Mouse (Mus musculus): Measurements from ENCODE around the gene Gm20388. TPM values are rescaled to one million over a fixed set of nuclear protein-coding genes. Genes with fewer than 3 reads are reported as not detected.

Gm20388 gene
- polyA plus RNA-seq, 1 experiment from 2014 or later: 1.4 TPM

GRCm38 (mm10) chr8:122658807-122659160 is 2748.1 kb downstream of the Gm20388 start:
- WGBS (ENCODE audit: insufficient replicate concordance): 82% methylated on average over 9 of the region's 9 CpGs
- Histone ChIP-seq H3K36me3 (ENCODE audit: control insufficient read depth, insufficient read depth) (no peaks in the 10 kb centered on the region), H3K4me2 (ENCODE audit: low read depth, low read length) (no peak overlapping the region), H3K27me3 (ENCODE audit: control insufficient read depth, insufficient read depth, low read depth, low read length) (no peaks in the 10 kb centered on the region), H3K9ac (ENCODE audit: low read depth, low read length) (no peak overlapping the region), H3K9me3 (replicated peaks; ENCODE audit: control insufficient read depth, low read length) (no peaks in the 10 kb centered on the region), H3K4me3 (ENCODE audit: low read depth, low read length) (no peak overlapping the region), H3K4me1 (ENCODE audit: control insufficient read depth, low read depth, low read length) (peaks cover 3% of the 10 kb centered on the region; the same call in 1 of the 2 replicates), H3K27ac (ENCODE audit: low read length) (no peak overlapping the region)
- ATAC-seq (ENCODE audit: low read depth): no peak

- Histone ChIP-seq H3K9me3 (replicated peaks; ENCODE audit: control insufficient read depth, low read length) (no peaks in the 10 kb centered on the region), H3K4me1 (ENCODE audit: control insufficient read depth, low read depth, low read length) (peaks cover 4% of the 10 kb centered on the region), H3K4me3 (ENCODE audit: low read depth, low read length) (no peak overlapping the region), H3K4me2 (ENCODE audit: low read depth, low read length) (no peak overlapping the region), H3K9ac (ENCODE audit: low read depth, low read length) (no peak overlapping the region), H3K27me3 (ENCODE audit: control insufficient read depth, insufficient read depth, low read depth, low read length) (no peaks in the 10 kb centered on the region), H3K36me3 (ENCODE audit: control insufficient read depth, insufficient read depth) (no peaks in the 10 kb centered on the region), H3K27ac (ENCODE audit: low read length) (no peak overlapping the region)
- whole genome bisulfite sequencing (ENCODE audit: insufficient replicate concordance): 40% methylated on average over 2 of the region's 2 CpGs
- no peak for ATAC-seq (ENCODE audit: low read depth)
These were observed 2749.4 kb downstream of the Gm20388 start for GRCm38 (mm10) chr8:122660022-122660421.

GRCm38 (mm10) chr8:122661138-122661537 is 2750.5 kb downstream of the Gm20388 start:
- 72% methylated on average over 7 of the region's 7 CpGs for WGBS (ENCODE audit: insufficient replicate concordance)
- H3K4me2 ChIP-seq (ENCODE audit: low read depth, low read length): no peak overlapping the region
- H3K27me3 ChIP-seq (ENCODE audit: control insufficient read depth, insufficient read depth, low read depth, low read length): no peaks in the 10 kb centered on the region
- no peak for ATAC-seq (ENCODE audit: low read depth)
- H3K4me1 ChIP-seq (ENCODE audit: control insufficient read depth, low read depth, low read length): peaks cover 15% of the 10 kb centered on the region
- H3K4me3 ChIP-seq (ENCODE audit: low read depth, low read length): no peak overlapping the region
- no peaks in the 10 kb centered on the region for H3K36me3 ChIP-seq (ENCODE audit: control insufficient read depth, insufficient read depth)
- no peak overlapping the region for H3K9ac ChIP-seq (ENCODE audit: low read depth, low read length)
- no peaks in the 10 kb centered on the region for H3K9me3 ChIP-seq (replicated peaks; ENCODE audit: control insufficient read depth, low read length)
- H3K27ac ChIP-seq (ENCODE audit: low read length): no peak overlapping the region

GRCm38 (mm10) chr8:122661894-122662293 is 2751.3 kb downstream of the Gm20388 start:
- Histone ChIP-seq H3K9me3 (replicated peaks; ENCODE audit: control insufficient read depth, low read length) (no peaks in the 10 kb centered on the region), H3K4me3 (ENCODE audit: low read depth, low read length) (no peak overlapping the region), H3K36me3 (ENCODE audit: control insufficient read depth, insufficient read depth) (no peaks in the 10 kb centered on the region), H3K9ac (ENCODE audit: low read depth, low read length) (no peak overlapping the region), H3K27ac (ENCODE audit: low read length) (no peak overlapping the region), H3K4me2 (ENCODE audit: low read depth, low read length) (no peak overlapping the region), H3K4me1 (ENCODE audit: control insufficient read depth, low read depth, low read length) (peaks cover 23% of the 10 kb centered on the region), H3K27me3 (ENCODE audit: control insufficient read depth, insufficient read depth, low read depth, low read length) (no peaks in the 10 kb centered on the region)
- WGBS (ENCODE audit: insufficient replicate concordance): 84% methylated on average over 2 of the region's 2 CpGs
- ATAC-seq (ENCODE audit: low read depth): no peak

GRCm38 (mm10) chr8:122663106-122663505 is 2752.5 kb downstream of the Gm20388 start:
- no peaks in the 10 kb centered on the region; the same call in 1 of the 2 replicates for H3K27me3 ChIP-seq (ENCODE audit: control insufficient read depth, insufficient read depth, low read depth, low read length)
- no peak for ATAC-seq (ENCODE audit: low read depth)
- H3K9me3 ChIP-seq (replicated peaks; ENCODE audit: control insufficient read depth, low read length): no peaks in the 10 kb centered on the region
- H3K4me3 ChIP-seq (ENCODE audit: low read depth, low read length): no peak overlapping the region
- H3K4me1 ChIP-seq (ENCODE audit: control insufficient read depth, low read depth, low read length): peaks cover 33% of the 10 kb centered on the region
- H3K27ac ChIP-seq (ENCODE audit: low read length): no peak overlapping the region
- WGBS (ENCODE audit: insufficient replicate concordance): 65% methylated on average over 3 of the region's 3 CpGs
- H3K4me2 ChIP-seq (ENCODE audit: low read depth, low read length): no peak overlapping the region
- no peak overlapping the region for H3K9ac ChIP-seq (ENCODE audit: low read depth, low read length)
- H3K36me3 ChIP-seq (ENCODE audit: control insufficient read depth, insufficient read depth): no peaks in the 10 kb centered on the region

GRCm38 (mm10) chr8:122663670-122664069 is 2753.0 kb downstream of the Gm20388 start:
- H3K4me1 ChIP-seq (ENCODE audit: control insufficient read depth, low read depth, low read length): peaks cover 33% of the 10 kb centered on the region
- no peaks in the 10 kb centered on the region for H3K9me3 ChIP-seq (replicated peaks; ENCODE audit: control insufficient read depth, low read length)
- WGBS (ENCODE audit: insufficient replicate concordance): 83% methylated on average over 5 of the region's 5 CpGs
- H3K27me3 ChIP-seq (ENCODE audit: control insufficient read depth, insufficient read depth, low read depth, low read length): no peaks in the 10 kb centered on the region; the same call in 1 of the 2 replicates
- no peak overlapping the region for H3K4me2 ChIP-seq (ENCODE audit: low read depth, low read length)
- no peak overlapping the region for H3K9ac ChIP-seq (ENCODE audit: low read depth, low read length)
- no peak overlapping the region for H3K4me3 ChIP-seq (ENCODE audit: low read depth, low read length)
- no peaks in the 10 kb centered on the region for H3K36me3 ChIP-seq (ENCODE audit: control insufficient read depth, insufficient read depth)
- H3K27ac ChIP-seq (ENCODE audit: low read length): no peak overlapping the region
- no peak for ATAC-seq (ENCODE audit: low read depth)

GRCm38 (mm10) chr8:122665221-122665620 is 2754.6 kb downstream of the Gm20388 start:
- Histone ChIP-seq H3K4me2 (ENCODE audit: low read depth, low read length) (no peak overlapping the region), H3K27ac (ENCODE audit: low read length) (peak overlapping the region; percentile 30), H3K9ac (ENCODE audit: low read depth, low read length) (no peak overlapping the region), H3K9me3 (replicated peaks; ENCODE audit: control insufficient read depth, low read length) (no peaks in the 10 kb centered on the region), H3K4me1 (ENCODE audit: control insufficient read depth, low read depth, low read length) (peaks cover 33% of the 10 kb centered on the region), H3K27me3 (ENCODE audit: control insufficient read depth, insufficient read depth, low read depth, low read length) (peaks cover 4% of the 10 kb centered on the region), H3K36me3 (ENCODE audit: control insufficient read depth, insufficient read depth) (no peaks in the 10 kb centered on the region), H3K4me3 (ENCODE audit: low read depth, low read length) (no peak overlapping the region)
- no peak for ATAC-seq (ENCODE audit: low read depth)
- 48% methylated on average over 8 of the region's 8 CpGs for WGBS (ENCODE audit: insufficient replicate concordance)

GRCm38 (mm10) chr8:122665667-122666316 is 2755.2 kb downstream of the Gm20388 start:
- Histone ChIP-seq H3K9me3 (replicated peaks; ENCODE audit: control insufficient read depth, low read length) (no peaks in the 10 kb centered on the region), H3K4me1 (ENCODE audit: control insufficient read depth, low read depth, low read length) (peaks cover 33% of the 10 kb centered on the region), H3K27me3 (ENCODE audit: control insufficient read depth, insufficient read depth, low read depth, low read length) (peaks cover 4% of the 10 kb centered on the region), H3K4me3 (ENCODE audit: low read depth, low read length) (no peak overlapping the region), H3K36me3 (ENCODE audit: control insufficient read depth, insufficient read depth) (no peaks in the 10 kb centered on the region), H3K9ac (ENCODE audit: low read depth, low read length) (no peak overlapping the region; the same call in 1 of the 2 replicates), H3K4me2 (ENCODE audit: low read depth, low read length) (peak overlapping the region; percentile 64), H3K27ac (ENCODE audit: low read length) (peak overlapping the region; percentile 51)
- 45% methylated on average over 13 of the region's 14 CpGs for WGBS (ENCODE audit: insufficient replicate concordance)
- ATAC-seq (ENCODE audit: low read depth): no peak

GRCm38 (mm10) chr8:122666338-122666764 is 2755.7 kb downstream of the Gm20388 start:
- peak overlapping the region; percentile 13; the same call in 1 of the 2 replicates for H3K27ac ChIP-seq (ENCODE audit: low read length)
- peak overlapping the region; percentile 64 for H3K4me2 ChIP-seq (ENCODE audit: low read depth, low read length)
- no peaks in the 10 kb centered on the region for H3K9me3 ChIP-seq (replicated peaks; ENCODE audit: control insufficient read depth, low read length)
- no peaks in the 10 kb centered on the region for H3K36me3 ChIP-seq (ENCODE audit: control insufficient read depth, insufficient read depth)
- peaks cover 33% of the 10 kb centered on the region for H3K4me1 ChIP-seq (ENCODE audit: control insufficient read depth, low read depth, low read length)
- peak; percentile 87 for ATAC-seq (ENCODE audit: low read depth)
- H3K9ac ChIP-seq (ENCODE audit: low read depth, low read length): peak overlapping the region; percentile 1
- H3K4me3 ChIP-seq (ENCODE audit: low read depth, low read length): peak overlapping the region; percentile 22
- peaks cover 4% of the 10 kb centered on the region for H3K27me3 ChIP-seq (ENCODE audit: control insufficient read depth, insufficient read depth, low read depth, low read length)
- 10% methylated on average over 9 of the region's 9 CpGs for WGBS (ENCODE audit: insufficient replicate concordance)

Data from liver, embryonic 16.5 days (tissue).